Mouse (Mus musculus): ENCODE measurements around the gene Zfp316. TPM values are rescaled to one million over a fixed set of nuclear protein-coding genes. Genes with fewer than 3 reads are reported as not detected.
A peak's percentile ranks its signal among the peaks of the same experiment; 100 is the strongest.

Gene Zfp316
- polyA plus RNA-seq, 1 experiment from 2014 or later, result 12.1 TPM

GRCm38 (mm10) chr5:143254487-143255130, 15.2 kb downstream of the Zfp316 start:
- Histone ChIP-seq H3K4me1 (replicated peaks) (peaks cover 24% of the 10 kb centered on the region), H3K4me3 (replicated peaks) (peak overlapping the region; percentile 35), H3K36me3 (peaks cover 90% of the 10 kb centered on the region), H3K9me3 (no peaks in the 10 kb centered on the region), H3K9ac (replicated peaks) (peak overlapping the region; percentile 39), H3K4me2 (replicated peaks) (peak overlapping the region; percentile 55; the same call in 1 of the 2 replicates), H3K27me3 (peaks cover 78% of the 10 kb centered on the region), H3K27ac (no peak overlapping the region)
- ATAC-seq, result peak; percentile 34
- 12% methylated on average over 63 of the region's 66 CpGs for WGBS

- Histone ChIP-seq H3K4me1 (replicated peaks) (peaks cover 24% of the 10 kb centered on the region), H3K27me3 (peaks cover 77% of the 10 kb centered on the region), H3K9ac (replicated peaks) (peak overlapping the region; percentile 44), H3K27ac (no peak overlapping the region), H3K36me3 (peaks cover 85% of the 10 kb centered on the region), H3K4me2 (replicated peaks) (peak overlapping the region; percentile 55), H3K9me3 (no peaks in the 10 kb centered on the region), H3K4me3 (replicated peaks) (peak overlapping the region; percentile 35)
- WGBS, result 4% methylated on average over 81 of the region's 81 CpGs
- 0 out of 2 replicates have a peak, but pooled peaks have one; percentile 10 for ATAC-seq
Measured at GRCm38 (mm10) chr5:143253881-143254486, 15.8 kb downstream of the Zfp316 start.

GRCm38 (mm10) chr5:143253186-143253880, 16.5 kb downstream of the Zfp316 start:
- Histone ChIP-seq H3K4me3 (replicated peaks) (peak overlapping the region; percentile 35), H3K9ac (replicated peaks) (peak overlapping the region; percentile 44), H3K4me1 (replicated peaks) (peaks cover 24% of the 10 kb centered on the region), H3K9me3 (no peaks in the 10 kb centered on the region), H3K27ac (no peak overlapping the region), H3K27me3 (peaks cover 71% of the 10 kb centered on the region), H3K4me2 (replicated peaks) (peak overlapping the region; percentile 55), H3K36me3 (peaks cover 84% of the 10 kb centered on the region)
- no peak for ATAC-seq
- 7% methylated on average over 103 of the region's 103 CpGs for WGBS

- peak overlapping the region; percentile 35; the same call in 1 of the 2 replicates for H3K4me3 ChIP-seq (replicated peaks)
- H3K27me3 ChIP-seq, result peaks cover 65% of the 10 kb centered on the region
- no peak overlapping the region for H3K27ac ChIP-seq
- no peak for ATAC-seq
- no peaks in the 10 kb centered on the region for H3K9me3 ChIP-seq
- 30% methylated on average over 18 of the region's 18 CpGs for WGBS
- no peak overlapping the region; the same call in 1 of the 2 replicates for H3K4me2 ChIP-seq (replicated peaks)
- peaks cover 24% of the 10 kb centered on the region for H3K4me1 ChIP-seq (replicated peaks)
- no peak overlapping the region for H3K9ac ChIP-seq (replicated peaks)
- peaks cover 84% of the 10 kb centered on the region for H3K36me3 ChIP-seq
Measured at GRCm38 (mm10) chr5:143252791-143253185, 17.0 kb downstream of the Zfp316 start.

GRCm38 (mm10) chr5:143252039-143252438, 17.8 kb downstream of the Zfp316 start:
- peaks cover 58% of the 10 kb centered on the region for H3K27me3 ChIP-seq
- 56% methylated on average over 6 of the region's 6 CpGs for WGBS

GRCm38 (mm10) chr5:143244926-143245325, 24.9 kb downstream of the Zfp316 start:
- H3K9me3 ChIP-seq, result no peaks in the 10 kb centered on the region
- H3K4me2 ChIP-seq (replicated peaks), result no peak overlapping the region
- H3K27ac ChIP-seq, result no peak overlapping the region
- H3K9ac ChIP-seq (replicated peaks), result no peak overlapping the region
- no peak for ATAC-seq
- H3K27me3 ChIP-seq, result no peaks in the 10 kb centered on the region
- no peaks in the 10 kb centered on the region for H3K4me1 ChIP-seq (replicated peaks)
- WGBS, result 97% methylated on average over 26 of the region's 26 CpGs
- H3K4me3 ChIP-seq (replicated peaks), result no peak overlapping the region
- peaks cover 93% of the 10 kb centered on the region for H3K36me3 ChIP-seq

More at GRCm38 (mm10) chr5:143252039-143252438, 17.8 kb downstream of the Zfp316 start:
- Histone ChIP-seq H3K9me3 (no peaks in the 10 kb centered on the region), H3K4me2 (replicated peaks) (no peak overlapping the region), H3K9ac (replicated peaks) (no peak overlapping the region), H3K4me1 (replicated peaks) (peaks cover 24% of the 10 kb centered on the region), H3K27ac (no peak overlapping the region), H3K36me3 (peaks cover 83% of the 10 kb centered on the region), H3K4me3 (replicated peaks) (no peak overlapping the region; the same call in 1 of the 2 replicates)
- ATAC-seq, result no peak; the same call in 1 of the 2 replicates

- Histone ChIP-seq H3K4me2 (replicated peaks) (peak overlapping the region; percentile 78), H3K36me3 (peaks cover 42% of the 10 kb centered on the region), H3K4me1 (replicated peaks) (peaks cover 26% of the 10 kb centered on the region), H3K9me3 (no peaks in the 10 kb centered on the region), H3K4me3 (replicated peaks) (peak overlapping the region; percentile 90), H3K9ac (replicated peaks) (peak overlapping the region; percentile 92), H3K27me3 (no peaks in the 10 kb centered on the region), H3K27ac (no peak overlapping the region)
- WGBS, result 57% methylated on average over 9 of the region's 9 CpGs
- no peak for ATAC-seq
Measured at GRCm38 (mm10) chr5:143236036-143236435, 33.8 kb downstream of the Zfp316 start.

- ATAC-seq, result peak; percentile 98
- H3K9ac ChIP-seq (replicated peaks), result peak within 1 kb of the TSS; percentile 92
- WGBS, result under 1% methylated on average over 58 of the region's 58 CpGs
- peaks cover 26% of the 10 kb centered on the region for H3K4me1 ChIP-seq (replicated peaks)
- peak within 1 kb of the TSS; percentile 78 for H3K4me2 ChIP-seq (replicated peaks)
- H3K36me3 ChIP-seq, result peaks cover 33% of the 10 kb centered on the region
- H3K4me3 ChIP-seq (replicated peaks), result peak within 1 kb of the TSS; percentile 90
- H3K27me3 ChIP-seq, result no peaks in the 10 kb centered on the region
- no peaks in the 10 kb centered on the region for H3K9me3 ChIP-seq
- H3K27ac ChIP-seq, result peak within 1 kb of the TSS; percentile 99
Measured at GRCm38 (mm10) chr5:143235028-143235693, 34.7 kb downstream of the Zfp316 start, which contains the start of gene Zfp12. Gene Zfp12 (plus strand): TSS chr5:143235163.

GRCm38 (mm10) chr5:143226790-143227189, 43.0 kb downstream of the Zfp316 start, which contains the start of gene Spdye4a:
Gene Spdye4a (minus strand): TSS chr5:143226890.
- H3K9me3 ChIP-seq, result peaks cover 9% of the 10 kb centered on the region; the same call in 1 of the 2 replicates
- H3K27ac ChIP-seq, result no peak within 1 kb of the TSS
- no peaks in the 10 kb centered on the region for H3K27me3 ChIP-seq
- 88% methylated on average over 3 of the region's 3 CpGs for WGBS
- H3K9ac ChIP-seq (replicated peaks), result no peak within 1 kb of the TSS
- no peak within 1 kb of the TSS for H3K4me3 ChIP-seq (replicated peaks)
- no peaks in the 10 kb centered on the region for H3K4me1 ChIP-seq (replicated peaks)
- no peaks in the 10 kb centered on the region for H3K36me3 ChIP-seq
- no peak within 1 kb of the TSS for H3K4me2 ChIP-seq (replicated peaks)
- ATAC-seq, result no peak

- no peak overlapping the region for H3K9ac ChIP-seq (replicated peaks)
- H3K4me2 ChIP-seq (replicated peaks), result no peak overlapping the region
- no peak for ATAC-seq
- no peaks in the 10 kb centered on the region for H3K4me1 ChIP-seq (replicated peaks)
- no peaks in the 10 kb centered on the region for H3K36me3 ChIP-seq
- no peak overlapping the region for H3K4me3 ChIP-seq (replicated peaks)
- WGBS, result 76% methylated on average over 1 of the region's 1 CpGs
- no peaks in the 10 kb centered on the region for H3K9me3 ChIP-seq
- no peaks in the 10 kb centered on the region for H3K27me3 ChIP-seq
- H3K27ac ChIP-seq, result no peak overlapping the region
Measured at GRCm38 (mm10) chr5:143222287-143222686, 47.5 kb downstream of the Zfp316 start.

GRCm38 (mm10) chr5:143220996-143221395, 48.8 kb downstream of the Zfp316 start:
- WGBS, result 81% methylated on average over 5 of the region's 5 CpGs
- Histone ChIP-seq H3K9me3 (no peaks in the 10 kb centered on the region), H3K27me3 (no peaks in the 10 kb centered on the region), H3K4me1 (replicated peaks) (no peaks in the 10 kb centered on the region), H3K27ac (no peak overlapping the region), H3K36me3 (no peaks in the 10 kb centered on the region), H3K4me2 (replicated peaks) (no peak overlapping the region), H3K9ac (replicated peaks) (no peak overlapping the region), H3K4me3 (replicated peaks) (no peak overlapping the region)
- ATAC-seq, result no peak
